Mouse (Mus musculus): ENCODE data around the gene A730061H03Rik.
A peak's percentile ranks its signal among the peaks of the same experiment; 100 is the strongest.

GRCm38 (mm10) chr14:55560202-55561073 lies at the start of gene A730061H03Rik:
- peak; percentile 31 for TF ChIP-seq CTCF (IDR thresholded peaks at IDR 0.05)
- TF ChIP-seq EP300 (IDR thresholded peaks at IDR 0.05) = peak; percentile 92

Measured in lung, postnatal 0 days (tissue).